Mouse (Mus musculus): Measurements from ENCODE around the gene Rgl1. TPM values are rescaled to one million over a fixed set of nuclear protein-coding genes. Genes with fewer than 3 reads are reported as not detected.
"Not testable (repeated sequence)": the region's sequence is repeated elsewhere in the genome, so short reads cannot be mapped to it uniquely, and the experiment has no call there.

Rgl1 gene
- polyA plus RNA-seq, 1 experiment from 2014 or later = 48.3 TPM

GRCm38 (mm10) chr1:152660436-152660835 lies 105.7 kb downstream of the Rgl1 start:
- Histone ChIP-seq H3K36me3 (ENCODE audit: control insufficient read depth, insufficient read depth, low read length) (no peaks in the 10 kb centered on the region), H3K4me2 (ENCODE audit: low read depth, low read length) (no peak overlapping the region), H3K27me3 (ENCODE audit: control insufficient read depth, insufficient read depth, low read length) (no peaks in the 10 kb centered on the region), H3K9ac (ENCODE audit: low read length) (no peak overlapping the region), H3K27ac (ENCODE audit: low read length) (no peak overlapping the region), H3K4me1 (ENCODE audit: control insufficient read depth, insufficient read depth, low read length) (no peaks in the 10 kb centered on the region), H3K4me3 (replicated peaks; ENCODE audit: low read length) (no peak overlapping the region), H3K9me3 (replicated peaks; ENCODE audit: control insufficient read depth, low read length) (no peaks in the 10 kb centered on the region)
- ATAC-seq (ENCODE audit: insufficient read depth, low FRiP score) = no peak
- 87% methylated on average over 7 of the region's 7 CpGs for WGBS

GRCm38 (mm10) chr1:152659961-152660360 lies 106.2 kb downstream of the Rgl1 start:
- no peak overlapping the region for H3K27ac ChIP-seq (ENCODE audit: low read length)
- no peaks in the 10 kb centered on the region for H3K36me3 ChIP-seq (ENCODE audit: control insufficient read depth, insufficient read depth, low read length)
- no peaks in the 10 kb centered on the region for H3K4me1 ChIP-seq (ENCODE audit: control insufficient read depth, insufficient read depth, low read length)
- H3K4me3 ChIP-seq (replicated peaks; ENCODE audit: low read length) = no peak overlapping the region
- 84% methylated on average over 4 of the region's 4 CpGs for WGBS
- no peaks in the 10 kb centered on the region for H3K27me3 ChIP-seq (ENCODE audit: control insufficient read depth, insufficient read depth, low read length)
- no peaks in the 10 kb centered on the region for H3K9me3 ChIP-seq (replicated peaks; ENCODE audit: control insufficient read depth, low read length)
- H3K4me2 ChIP-seq (ENCODE audit: low read depth, low read length) = no peak overlapping the region
- no peak for ATAC-seq (ENCODE audit: insufficient read depth, low FRiP score)
- no peak overlapping the region for H3K9ac ChIP-seq (ENCODE audit: low read length)

- no peak for ATAC-seq (ENCODE audit: insufficient read depth, low FRiP score)
- no peaks in the 10 kb centered on the region for H3K4me1 ChIP-seq (ENCODE audit: control insufficient read depth, insufficient read depth, low read length)
- H3K9me3 ChIP-seq (replicated peaks; ENCODE audit: control insufficient read depth, low read length) = no peaks in the 10 kb centered on the region
- no peak overlapping the region for H3K4me3 ChIP-seq (replicated peaks; ENCODE audit: low read length)
- H3K27ac ChIP-seq (ENCODE audit: low read length) = no peak overlapping the region
- H3K36me3 ChIP-seq (ENCODE audit: control insufficient read depth, insufficient read depth, low read length) = no peaks in the 10 kb centered on the region
- H3K4me2 ChIP-seq (ENCODE audit: low read depth, low read length) = no peak overlapping the region
- 78% methylated on average over 6 of the region's 6 CpGs for WGBS
- H3K27me3 ChIP-seq (ENCODE audit: control insufficient read depth, insufficient read depth, low read length) = no peaks in the 10 kb centered on the region
- H3K9ac ChIP-seq (ENCODE audit: low read length) = no peak overlapping the region
These were observed 109.5 kb downstream of the Rgl1 start for GRCm38 (mm10) chr1:152656601-152657000.

- H3K4me3 ChIP-seq (replicated peaks; ENCODE audit: low read length) = no peak overlapping the region
- no peak overlapping the region for H3K9ac ChIP-seq (ENCODE audit: low read length)
- H3K4me1 ChIP-seq (ENCODE audit: control insufficient read depth, insufficient read depth, low read length) = no peaks in the 10 kb centered on the region
- H3K27ac ChIP-seq (ENCODE audit: low read length) = no peak overlapping the region
- H3K27me3 ChIP-seq (ENCODE audit: control insufficient read depth, insufficient read depth, low read length) = no peaks in the 10 kb centered on the region
- WGBS = 93% methylated on average over 6 of the region's 6 CpGs
- H3K36me3 ChIP-seq (ENCODE audit: control insufficient read depth, insufficient read depth, low read length) = no peaks in the 10 kb centered on the region
- H3K9me3 ChIP-seq (replicated peaks; ENCODE audit: control insufficient read depth, low read length) = no peaks in the 10 kb centered on the region
- no peak overlapping the region for H3K4me2 ChIP-seq (ENCODE audit: low read depth, low read length)
- no peak for ATAC-seq (ENCODE audit: insufficient read depth, low FRiP score)
These were observed 111.3 kb downstream of the Rgl1 start for GRCm38 (mm10) chr1:152654851-152655250.

- Histone ChIP-seq H3K27ac (ENCODE audit: low read length) (no peak overlapping the region), H3K4me3 (replicated peaks; ENCODE audit: low read length) (no peak overlapping the region), H3K4me2 (ENCODE audit: low read depth, low read length) (no peak overlapping the region), H3K4me1 (ENCODE audit: control insufficient read depth, insufficient read depth, low read length) (no peaks in the 10 kb centered on the region), H3K9me3 (replicated peaks; ENCODE audit: control insufficient read depth, low read length) (no peaks in the 10 kb centered on the region), H3K9ac (ENCODE audit: low read length) (no peak overlapping the region), H3K36me3 (ENCODE audit: control insufficient read depth, insufficient read depth, low read length) (no peaks in the 10 kb centered on the region), H3K27me3 (ENCODE audit: control insufficient read depth, insufficient read depth, low read length) (no peaks in the 10 kb centered on the region)
- no peak for ATAC-seq (ENCODE audit: insufficient read depth, low FRiP score)
- WGBS = 79% methylated on average over 1 of the region's 1 CpGs
These were observed 114.7 kb downstream of the Rgl1 start for GRCm38 (mm10) chr1:152651495-152651874.

- 88% methylated on average over 6 of the region's 6 CpGs for WGBS
- no peak overlapping the region for H3K27ac ChIP-seq (ENCODE audit: low read length)
These were observed 115.2 kb downstream of the Rgl1 start for GRCm38 (mm10) chr1:152650856-152651494.

GRCm38 (mm10) chr1:152648052-152648451 lies 118.1 kb downstream of the Rgl1 start:
- no peaks in the 10 kb centered on the region for H3K9me3 ChIP-seq (replicated peaks; ENCODE audit: control insufficient read depth, low read length)
- no peaks in the 10 kb centered on the region for H3K36me3 ChIP-seq (ENCODE audit: control insufficient read depth, insufficient read depth, low read length)
- no peak overlapping the region for H3K4me2 ChIP-seq (ENCODE audit: low read depth, low read length)
- H3K27ac ChIP-seq (ENCODE audit: low read length) = no peak overlapping the region
- no peaks in the 10 kb centered on the region for H3K4me1 ChIP-seq (ENCODE audit: control insufficient read depth, insufficient read depth, low read length)
- H3K27me3 ChIP-seq (ENCODE audit: control insufficient read depth, insufficient read depth, low read length) = no peaks in the 10 kb centered on the region
- no peak for ATAC-seq (ENCODE audit: insufficient read depth, low FRiP score)
- no peak overlapping the region for H3K9ac ChIP-seq (ENCODE audit: low read length)
- WGBS = 77% methylated on average over 5 of the region's 5 CpGs
- H3K4me3 ChIP-seq (replicated peaks; ENCODE audit: low read length) = no peak overlapping the region

More at GRCm38 (mm10) chr1:152650856-152651494, 115.2 kb downstream of the Rgl1 start:
- no peaks in the 10 kb centered on the region for H3K27me3 ChIP-seq (ENCODE audit: control insufficient read depth, insufficient read depth, low read length)
- H3K4me1 ChIP-seq (ENCODE audit: control insufficient read depth, insufficient read depth, low read length) = no peaks in the 10 kb centered on the region
- H3K36me3 ChIP-seq (ENCODE audit: control insufficient read depth, insufficient read depth, low read length) = no peaks in the 10 kb centered on the region
- 0 out of 2 replicates have a peak, but pooled peaks have one; percentile 21 for ATAC-seq (ENCODE audit: insufficient read depth, low FRiP score)
- no peaks in the 10 kb centered on the region for H3K9me3 ChIP-seq (replicated peaks; ENCODE audit: control insufficient read depth, low read length)
- no peak overlapping the region for H3K4me2 ChIP-seq (ENCODE audit: low read depth, low read length)
- H3K4me3 ChIP-seq (replicated peaks; ENCODE audit: low read length) = no peak overlapping the region
- H3K9ac ChIP-seq (ENCODE audit: low read length) = no peak overlapping the region

GRCm38 (mm10) chr1:152642207-152642606 lies 123.9 kb downstream of the Rgl1 start:
- 78% methylated on average over 9 of the region's 10 CpGs for WGBS
- not testable (repeated sequence) for H3K4me2 ChIP-seq (ENCODE audit: low read depth, low read length); H3K27me3 ChIP-seq (ENCODE audit: control insufficient read depth, insufficient read depth, low read length); H3K9me3 ChIP-seq (replicated peaks; ENCODE audit: control insufficient read depth, low read length); H3K27ac ChIP-seq (ENCODE audit: low read length); H3K36me3 ChIP-seq (ENCODE audit: control insufficient read depth, insufficient read depth, low read length); H3K9ac ChIP-seq (ENCODE audit: low read length); H3K4me1 ChIP-seq (ENCODE audit: control insufficient read depth, insufficient read depth, low read length); H3K4me3 ChIP-seq (replicated peaks; ENCODE audit: low read length); ATAC-seq (ENCODE audit: insufficient read depth, low FRiP score)

GRCm38 (mm10) chr1:152640195-152640981 lies 125.8 kb downstream of the Rgl1 start:
- H3K27me3 ChIP-seq (ENCODE audit: control insufficient read depth, insufficient read depth, low read length) = no peaks in the 10 kb centered on the region
- no peak overlapping the region for H3K4me3 ChIP-seq (replicated peaks; ENCODE audit: low read length)
- ATAC-seq (ENCODE audit: insufficient read depth, low FRiP score) = peak; percentile 86
- H3K9ac ChIP-seq (ENCODE audit: low read length) = no peak overlapping the region
- H3K4me2 ChIP-seq (ENCODE audit: low read depth, low read length) = no peak overlapping the region
- no peaks in the 10 kb centered on the region for H3K36me3 ChIP-seq (ENCODE audit: control insufficient read depth, insufficient read depth, low read length)
- no peaks in the 10 kb centered on the region for H3K9me3 ChIP-seq (replicated peaks; ENCODE audit: control insufficient read depth, low read length)
- peaks cover 6% of the 10 kb centered on the region; the same call in 1 of the 2 replicates for H3K4me1 ChIP-seq (ENCODE audit: control insufficient read depth, insufficient read depth, low read length)
- peak overlapping the region; percentile 47 for H3K27ac ChIP-seq (ENCODE audit: low read length)
- 46% methylated on average over 11 of the region's 11 CpGs for WGBS

Measured in stomach, embryonic 16.5 days (tissue).